Mouse (Mus musculus) gastrocnemius, adult 2 months (tissue): ENCODE measurements around the gene Slc10a7. TPM values are rescaled to one million over a fixed set of nuclear protein-coding genes. Genes with fewer than 3 reads are reported as not detected.

Experiments
- DNase-seq: peaks from one replicate; pipeline ENCODE4 v3.0.0; 2022
- H3K27ac ChIP-seq: fragments of 200-600 bp; 2 replicates; pipeline ENCODE4 v1.8.1; 2022; ENCODE audit warnings: mild to moderate bottlenecking
- H3K4me3 ChIP-seq: fragments of 200-600 bp; 2 replicates; pipeline ENCODE4 v1.8.1; 2022; ENCODE audit warnings: mild to moderate bottlenecking, moderate library complexity
- CTCF ChIP-seq: fragments of 200-600 bp; IDR thresholded peaks from 2 replicates; pipeline ENCODE4 v1.8.1; 2022; ENCODE audit warnings: antibody characterized with exemption, mild to moderate bottlenecking, moderate library complexity
- intact Hi-C: fragments of 180-260 bp; cut with DNase I; formaldehyde crosslinking; loops from one replicate; pipeline ENCODE4 v1.15.1; 2025
- total RNA-seq, 2 experiments: library from RNA; stranded (reverse); gene quantifications; 2 replicates each; pipeline ENCODE4 v1.2.3; 2021

The Slc10a7 gene
- total RNA-seq, 2 experiments from 2014 or later = 6.7 to 6.9 TPM

GRCm38 (mm10) chr8:78659617-78660187 lies 150.6 kb downstream of the Slc10a7 start:
- no peak for TF ChIP-seq CTCF
- intact Hi-C loops = no loop called here
- Histone ChIP-seq H3K27ac (no peak overlapping the region), H3K4me3 (no peak overlapping the region)
- DNase-seq = no peak

DNA sequence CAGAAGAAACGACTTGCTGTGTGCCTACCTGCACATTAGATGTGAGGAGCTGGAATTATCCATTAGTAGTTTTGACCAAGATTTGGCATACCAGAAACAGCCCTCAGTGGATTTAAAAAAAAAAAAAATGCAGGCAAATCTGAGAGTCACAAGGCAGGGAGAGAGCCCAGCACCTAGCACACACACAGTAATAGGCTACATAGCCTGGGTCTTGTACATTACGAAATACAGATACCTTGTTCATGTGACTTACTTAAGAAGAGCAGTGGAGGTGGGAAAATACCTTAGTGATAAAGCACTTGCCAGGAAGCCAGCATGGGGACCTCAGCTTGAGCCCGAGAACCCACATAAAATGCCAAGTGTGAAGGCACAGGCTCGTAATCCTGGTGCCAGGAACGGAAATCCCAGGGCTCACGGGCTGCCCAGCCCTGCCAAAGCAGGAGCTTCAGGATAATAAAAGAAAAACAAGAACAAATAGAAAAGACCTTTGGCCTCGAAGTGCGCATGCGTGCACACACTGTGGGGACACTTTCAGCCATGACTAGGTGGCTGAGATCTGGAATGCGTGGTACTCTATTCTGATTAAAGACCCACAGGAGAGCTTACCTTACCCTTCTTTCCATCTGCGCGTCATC lies 155.3 kb downstream of the Slc10a7 start:
- Histone ChIP-seq H3K27ac (no peak overlapping the region), H3K4me3 (no peak overlapping the region)
- DNase-seq = no peak
- intact Hi-C loops = no loop called here
- no peak for TF ChIP-seq CTCF

DNA sequence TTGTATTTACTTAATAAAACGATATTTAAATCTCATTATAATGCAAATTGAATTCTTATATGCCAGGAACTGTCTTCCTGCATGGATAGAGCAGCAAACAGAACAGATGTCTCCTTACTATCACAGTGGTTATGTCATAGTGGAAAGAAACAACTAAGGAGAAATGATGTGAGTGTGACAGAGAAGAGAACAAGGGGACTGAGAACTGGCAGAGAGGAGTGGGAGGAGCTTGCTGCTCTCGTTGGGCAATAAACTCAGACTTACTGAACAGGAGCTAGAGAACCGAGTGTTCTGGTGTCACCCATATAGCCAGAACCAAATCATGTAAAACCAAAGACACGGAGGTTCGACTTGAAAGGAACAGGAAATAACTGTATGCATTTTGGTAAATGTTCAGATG lies 158.3 kb downstream of the Slc10a7 start:
- Histone ChIP-seq H3K4me3 (no peak overlapping the region), H3K27ac (no peak overlapping the region)
- no peak for TF ChIP-seq CTCF
- intact Hi-C loops = no loop called here
- no peak for DNase-seq

GRCm38 (mm10) chr8:78668206-78668605 lies 159.1 kb downstream of the Slc10a7 start:
- no peak for DNase-seq

GRCm38 (mm10) chr8:78670241-78670640 lies 161.1 kb downstream of the Slc10a7 start:
- Histone ChIP-seq H3K27ac (no peak overlapping the region), H3K4me3 (no peak overlapping the region)
- no peak for DNase-seq
- intact Hi-C loops = no loop called here
- TF ChIP-seq CTCF = no peak

More at GRCm38 (mm10) chr8:78668206-78668605, 159.1 kb downstream of the Slc10a7 start:
- intact Hi-C loops = no loop called here
- no peak for TF ChIP-seq CTCF
- Histone ChIP-seq H3K27ac (no peak overlapping the region), H3K4me3 (no peak overlapping the region)

GRCm38 (mm10) chr8:78678541-78679219 lies 169.5 kb downstream of the Slc10a7 start:
- no peak for TF ChIP-seq CTCF
- Histone ChIP-seq H3K27ac (no peak overlapping the region), H3K4me3 (no peak overlapping the region)
- intact Hi-C loops = no loop called here
- DNase-seq = no peak

GRCm38 (mm10) chr8:78690795-78691194 lies 181.6 kb downstream of the Slc10a7 start:
- Histone ChIP-seq H3K27ac (no peak overlapping the region), H3K4me3 (no peak overlapping the region)
- no peak for TF ChIP-seq CTCF
- intact Hi-C loops = no loop called here
- DNase-seq = no peak

DNA sequence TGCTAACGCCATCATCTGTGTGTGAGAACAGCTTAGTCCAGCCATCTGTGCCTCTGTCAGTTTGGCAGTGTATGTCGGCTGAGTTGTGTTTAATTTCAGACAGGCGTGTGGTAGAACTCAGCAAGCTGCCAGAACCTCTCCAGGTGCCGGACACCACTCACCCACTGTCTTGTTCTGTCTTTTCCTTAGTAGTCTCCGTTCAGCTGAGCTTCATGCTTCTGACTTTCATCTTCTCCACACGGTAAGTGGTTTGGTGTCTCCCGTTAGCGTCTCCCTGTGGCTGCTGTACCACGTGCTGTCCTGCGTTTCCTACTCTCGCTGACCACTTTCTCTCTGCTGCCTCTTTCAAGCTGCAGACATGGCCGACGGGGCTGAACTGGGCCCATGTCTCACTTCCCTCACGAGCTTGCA lies 189.2 kb downstream of the Slc10a7 start:
- Histone ChIP-seq H3K4me3 (no peak overlapping the region), H3K27ac (no peak overlapping the region)
- no peak for DNase-seq
- intact Hi-C loops = no loop called here
- no peak for TF ChIP-seq CTCF

- intact Hi-C loops = no loop called here
These were observed 194.1 kb downstream of the Slc10a7 start for GRCm38 (mm10) chr8:78703068-78703820.

GRCm38 (mm10) chr8:78705980-78706379 lies 196.8 kb downstream of the Slc10a7 start:
- Histone ChIP-seq H3K4me3 (no peak overlapping the region), H3K27ac (no peak overlapping the region)
- intact Hi-C loops = no loop called here
- no peak for TF ChIP-seq CTCF
- no peak for DNase-seq

More at GRCm38 (mm10) chr8:78703068-78703820, 194.1 kb downstream of the Slc10a7 start:
- DNase-seq = no peak
- no peak overlapping the region for H3K27ac ChIP-seq
- no peak for TF ChIP-seq CTCF
- no peak overlapping the region for H3K4me3 ChIP-seq

- no peak for TF ChIP-seq CTCF
- intact Hi-C loops = no loop called here
These were observed 200.9 kb downstream of the Slc10a7 start for GRCm38 (mm10) chr8:78709948-78710644.

GRCm38 (mm10) chr8:78710961-78711360 lies 201.8 kb downstream of the Slc10a7 start:
- no peak overlapping the region for H3K27ac ChIP-seq

More at GRCm38 (mm10) chr8:78709948-78710644, 200.9 kb downstream of the Slc10a7 start:
- Histone ChIP-seq H3K4me3 (no peak overlapping the region), H3K27ac (no peak overlapping the region)
- no peak for DNase-seq

More at GRCm38 (mm10) chr8:78710961-78711360, 201.8 kb downstream of the Slc10a7 start:
- no peak for DNase-seq
- no peak for TF ChIP-seq CTCF
- no peak overlapping the region for H3K4me3 ChIP-seq
- intact Hi-C loops = no loop called here
